Mouse (Mus musculus): Measurements from ENCODE around the gene Srp68.

The Srp68 gene

DNA sequence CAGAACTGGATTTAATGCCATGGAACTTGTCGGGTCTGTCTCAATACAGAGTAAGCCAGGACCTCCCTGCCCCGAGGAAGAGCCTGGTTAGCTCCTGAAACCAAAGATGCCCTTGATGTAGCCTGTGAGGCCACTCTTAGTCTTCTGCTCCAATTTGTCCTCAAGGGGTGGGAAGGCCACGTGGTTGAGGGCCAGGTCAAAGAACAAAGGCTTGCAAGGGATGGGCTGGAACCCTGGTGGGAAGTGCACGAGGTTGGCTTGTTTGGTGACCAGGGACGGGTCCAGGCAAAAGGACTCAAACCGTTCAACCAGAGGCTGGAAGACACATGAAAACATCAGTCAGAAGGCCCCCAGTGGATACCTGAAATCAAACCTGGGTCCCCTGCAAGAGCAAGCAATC lies 28.4 kb downstream of the Srp68 start:
- DNase-seq, result no peak

DNA sequence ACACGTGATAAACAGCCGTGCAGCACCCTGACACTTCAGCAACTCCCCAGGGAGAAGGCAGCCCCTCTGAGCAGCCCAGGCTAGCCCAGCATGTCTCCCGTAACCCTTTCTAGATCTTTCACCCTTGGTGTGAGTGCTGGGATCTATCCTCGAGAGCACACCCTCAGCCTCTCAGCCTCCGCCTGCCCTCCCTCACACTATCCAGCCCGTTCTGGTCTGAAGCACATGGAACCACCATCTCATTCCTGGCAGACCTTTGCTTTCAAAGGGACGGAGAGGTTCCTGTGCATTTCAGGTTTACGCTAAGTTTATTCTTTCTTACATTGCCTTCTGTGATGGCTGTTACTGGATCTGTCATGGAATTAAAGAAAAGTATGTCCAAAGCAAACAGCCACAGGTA lies 29.4 kb downstream of the Srp68 start:
- no peak for DNase-seq

DNA sequence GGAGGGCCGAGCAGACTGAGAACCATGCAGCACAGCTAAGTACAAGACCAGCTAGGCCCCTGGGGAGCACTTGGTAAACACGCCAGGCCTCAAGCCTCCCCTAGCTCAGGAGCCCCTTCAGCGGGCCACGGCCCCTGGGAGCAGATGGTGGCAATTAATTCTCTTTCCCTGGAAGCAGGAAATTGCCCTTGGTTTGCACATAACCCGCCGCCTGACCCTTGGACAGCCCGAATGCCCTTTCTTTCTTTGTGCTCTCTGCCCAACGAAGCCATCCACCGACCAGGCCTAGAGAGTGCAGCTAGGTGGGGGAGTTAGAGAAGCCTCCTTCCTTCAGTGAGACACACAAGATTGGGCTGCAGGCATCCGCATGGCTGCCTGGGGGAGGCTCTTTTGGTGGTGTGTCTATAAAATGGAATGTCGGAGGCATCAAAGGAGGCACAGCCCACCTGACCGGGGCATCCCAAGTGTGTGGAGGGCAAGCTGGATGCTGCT lies 32.2 kb downstream of the Srp68 start:
- no peak for DNase-seq

DNA sequence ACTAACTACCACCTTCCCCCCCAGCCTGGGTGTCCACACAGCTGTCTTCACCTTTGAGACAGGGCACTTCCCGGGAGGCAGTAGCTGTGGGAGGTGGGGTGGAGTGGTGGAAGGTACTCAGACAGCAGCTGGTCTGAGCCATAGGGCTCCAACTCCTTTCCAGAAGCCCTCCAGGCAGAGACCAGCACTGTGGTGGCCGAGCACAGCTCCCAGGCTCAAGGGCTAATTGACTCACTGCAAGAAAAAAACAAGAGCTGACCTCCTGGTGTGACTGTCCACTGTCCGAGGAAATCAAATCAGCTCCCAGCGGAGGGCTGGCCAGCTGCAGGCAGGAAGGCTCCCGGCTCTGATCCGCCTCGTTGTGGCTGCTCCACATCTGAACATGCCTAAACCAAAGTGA lies 34.2 kb downstream of the Srp68 start:
- DNase-seq, result no peak

DNA sequence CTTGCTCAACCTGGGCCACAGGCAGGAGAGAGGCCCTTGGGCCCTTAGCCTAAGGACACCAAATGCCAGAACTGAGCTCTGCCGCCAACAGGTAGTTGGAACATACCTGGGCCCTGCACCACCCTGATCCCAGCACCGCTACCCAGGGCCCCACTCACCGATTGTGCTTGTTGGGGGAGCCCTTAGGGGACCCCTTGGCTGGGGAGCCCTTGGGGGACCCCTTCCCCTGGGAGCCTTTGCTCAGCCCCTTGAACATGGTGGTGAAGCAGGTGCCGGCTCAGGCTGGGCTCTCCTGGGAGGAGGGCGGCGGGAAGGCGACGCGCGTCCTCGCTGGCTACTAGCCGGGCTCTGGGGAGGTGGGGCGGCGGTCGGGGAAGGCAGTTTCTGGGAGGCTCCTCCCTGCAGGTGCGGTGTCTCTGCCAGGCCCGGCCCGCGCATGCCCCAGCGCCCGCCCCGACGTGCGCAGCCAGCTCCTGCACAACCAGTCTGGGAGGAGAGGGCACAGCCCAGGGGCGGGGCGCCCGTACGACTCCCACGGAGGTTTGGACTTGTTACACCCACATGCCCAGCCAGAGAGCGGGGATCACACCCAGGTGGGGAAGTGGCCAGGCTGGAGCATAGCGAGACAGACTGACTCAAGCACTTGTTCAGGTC lies 36.1 kb downstream of the Srp68 start, which contains the start of gene Evpl:
Evpl (minus strand) TSS at position 336 of the 654 bp plus-strand sequence.
- no peak for DNase-seq

DNA sequence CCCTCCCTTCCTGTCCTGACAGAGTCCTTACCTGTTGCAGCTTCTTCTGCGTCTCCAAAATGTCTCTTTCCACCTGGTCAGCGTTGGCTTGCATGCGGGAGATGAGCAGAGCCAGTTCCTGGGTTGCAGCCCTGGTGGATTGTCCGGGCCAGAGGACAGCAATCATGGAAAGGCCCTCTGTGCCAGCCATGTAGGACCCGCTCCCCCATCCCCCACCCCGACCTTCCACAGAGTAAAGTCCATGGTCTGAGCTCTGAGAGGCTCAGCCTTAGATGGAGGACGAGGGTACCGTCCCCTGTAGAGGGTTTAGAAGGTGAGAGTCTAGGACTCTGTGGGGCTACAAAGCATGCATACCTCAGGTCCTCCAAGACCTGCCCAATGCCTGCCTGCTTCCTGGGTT lies 39.1 kb downstream of the Srp68 start:
- DNase-seq, result no peak

DNA sequence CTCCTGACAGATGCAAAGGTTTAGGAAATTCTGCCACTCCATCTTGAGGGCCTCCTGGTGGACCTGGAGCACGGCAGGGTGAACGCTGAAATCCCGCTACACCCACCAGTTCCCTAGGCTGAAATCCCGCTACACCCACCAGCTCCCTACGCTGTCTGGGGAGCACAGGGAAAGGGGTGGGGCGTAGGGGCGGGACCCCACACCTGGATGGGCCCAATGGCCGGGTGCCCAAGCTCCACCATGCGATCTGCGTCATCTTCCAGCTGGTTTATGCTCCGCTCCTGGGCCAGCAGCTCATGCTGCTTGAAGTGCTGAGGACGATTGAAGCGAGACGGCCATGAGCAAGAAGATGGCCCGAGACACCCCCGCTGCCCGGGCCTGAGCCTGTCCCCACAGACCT lies 41.6 kb downstream of the Srp68 start:
- no peak for DNase-seq

DNA sequence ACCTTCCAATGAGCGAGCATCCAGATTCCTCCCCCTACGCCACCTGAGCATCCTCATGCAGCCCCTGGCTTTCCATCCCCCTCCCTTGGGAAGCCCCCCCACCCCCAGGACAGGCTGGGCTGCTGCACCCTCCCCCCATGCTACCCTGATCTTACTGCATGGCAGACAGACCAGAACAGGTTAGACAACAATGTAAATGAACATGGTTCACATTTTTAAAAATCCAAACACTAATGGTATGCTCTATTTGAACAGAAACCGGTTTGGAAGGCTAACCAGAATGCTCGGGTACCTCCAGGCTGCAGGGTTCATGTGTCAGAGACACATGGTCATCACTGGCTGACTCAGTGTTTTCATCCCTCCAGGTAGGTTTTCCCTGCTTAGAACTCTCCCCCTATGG lies 45.3 kb downstream of the Srp68 start:
- no peak for DNase-seq

DNA sequence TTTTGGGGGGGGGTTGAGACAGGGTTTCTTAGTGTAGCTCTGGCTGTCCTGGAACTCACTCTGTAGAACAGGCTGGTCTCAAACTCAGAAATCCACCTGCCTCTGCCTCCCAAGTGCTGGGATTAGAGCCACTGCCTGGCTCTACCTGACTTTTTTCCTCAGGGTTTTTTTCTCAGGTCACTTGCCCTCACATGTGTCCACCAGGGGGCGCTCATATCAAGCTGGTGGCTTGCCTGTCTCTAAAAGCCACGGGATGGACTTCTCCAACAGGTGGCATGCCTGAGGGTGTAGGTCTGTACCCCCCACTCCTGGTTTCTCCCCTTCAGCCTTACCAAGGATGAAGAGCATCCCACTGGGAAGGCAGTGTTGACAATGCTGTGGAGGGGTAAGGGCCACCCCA lies 47.6 kb downstream of the Srp68 start:
- peak; percentile 84 for DNase-seq

DNA sequence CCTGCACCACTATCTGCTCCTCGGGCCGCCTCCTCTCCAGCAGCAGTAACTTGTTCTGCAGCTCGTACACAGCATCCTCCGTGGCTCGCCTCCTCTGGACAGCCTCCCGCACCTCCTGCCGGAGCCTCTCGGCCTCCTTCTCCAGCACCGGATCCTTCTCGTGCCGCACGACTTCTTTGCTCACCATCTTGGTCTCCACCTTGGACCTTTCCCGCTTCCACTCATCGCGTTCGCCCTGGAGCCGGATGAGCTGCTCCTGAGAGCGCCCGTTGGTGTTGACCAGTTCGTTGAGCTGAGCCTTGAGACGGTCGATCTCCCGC lies 51.3 kb downstream of the Srp68 start:
- no peak for DNase-seq

DNA sequence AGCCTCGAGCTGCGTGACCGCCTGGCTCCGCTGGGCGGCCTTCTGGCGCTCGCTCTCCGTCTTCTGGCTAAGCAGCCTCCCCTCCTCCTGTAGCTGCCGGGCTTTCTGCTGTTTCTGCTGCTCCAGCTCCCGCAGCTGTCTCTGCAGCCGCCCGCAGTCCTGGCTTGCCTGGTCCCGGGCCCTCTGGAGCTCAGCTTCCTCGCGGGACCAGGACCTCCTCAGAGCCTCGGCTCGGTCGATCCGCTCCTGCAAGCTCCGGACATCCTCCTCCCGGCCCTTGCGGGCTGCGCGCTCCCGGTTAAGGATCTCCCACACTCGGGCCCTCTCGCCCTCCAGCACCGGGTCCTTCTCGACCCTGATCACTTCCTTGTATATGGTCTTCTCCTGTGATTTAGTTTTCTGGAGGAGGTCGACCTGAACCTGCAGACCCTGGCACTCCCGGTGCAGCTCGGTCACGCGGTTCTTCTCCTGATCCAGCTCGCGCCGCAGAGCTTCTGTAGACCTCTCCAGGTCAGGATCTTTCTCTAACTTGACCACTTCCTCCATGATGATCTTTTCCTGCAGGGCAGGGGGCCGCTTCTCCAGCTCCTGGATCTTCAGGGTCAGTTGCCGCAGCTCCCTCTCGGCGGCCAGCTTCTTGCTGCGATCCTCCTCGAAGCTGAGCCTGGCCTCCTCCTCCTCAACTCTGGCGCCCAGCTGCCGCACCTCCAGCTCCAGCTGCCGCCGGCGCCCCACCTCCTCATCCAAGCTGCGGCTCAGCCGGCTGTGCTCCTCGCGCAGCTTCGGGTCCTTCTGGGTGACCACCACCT lies 51.9 kb downstream of the Srp68 start:
- no peak for DNase-seq

DNA sequence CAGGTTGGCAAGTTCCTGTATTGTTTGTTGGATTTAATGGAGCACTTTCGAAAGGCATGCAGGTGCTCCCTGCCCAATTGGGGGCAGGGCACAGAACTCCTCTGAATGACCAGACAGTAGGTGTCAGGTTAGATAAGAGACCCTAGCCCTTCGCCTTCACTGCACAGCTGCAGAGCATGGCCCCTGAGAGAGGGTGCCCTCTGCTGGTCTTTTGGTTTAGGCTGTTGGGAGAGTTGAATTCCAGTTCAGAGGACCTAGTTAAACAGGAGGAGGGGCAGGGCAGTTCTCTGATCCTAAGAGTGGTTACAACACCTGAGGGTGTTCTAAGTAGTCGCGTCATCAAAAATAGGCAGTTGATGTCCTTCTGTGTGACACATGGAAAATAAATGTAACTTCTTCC lies 54.1 kb downstream of the Srp68 start:
- no peak for DNase-seq

DNA sequence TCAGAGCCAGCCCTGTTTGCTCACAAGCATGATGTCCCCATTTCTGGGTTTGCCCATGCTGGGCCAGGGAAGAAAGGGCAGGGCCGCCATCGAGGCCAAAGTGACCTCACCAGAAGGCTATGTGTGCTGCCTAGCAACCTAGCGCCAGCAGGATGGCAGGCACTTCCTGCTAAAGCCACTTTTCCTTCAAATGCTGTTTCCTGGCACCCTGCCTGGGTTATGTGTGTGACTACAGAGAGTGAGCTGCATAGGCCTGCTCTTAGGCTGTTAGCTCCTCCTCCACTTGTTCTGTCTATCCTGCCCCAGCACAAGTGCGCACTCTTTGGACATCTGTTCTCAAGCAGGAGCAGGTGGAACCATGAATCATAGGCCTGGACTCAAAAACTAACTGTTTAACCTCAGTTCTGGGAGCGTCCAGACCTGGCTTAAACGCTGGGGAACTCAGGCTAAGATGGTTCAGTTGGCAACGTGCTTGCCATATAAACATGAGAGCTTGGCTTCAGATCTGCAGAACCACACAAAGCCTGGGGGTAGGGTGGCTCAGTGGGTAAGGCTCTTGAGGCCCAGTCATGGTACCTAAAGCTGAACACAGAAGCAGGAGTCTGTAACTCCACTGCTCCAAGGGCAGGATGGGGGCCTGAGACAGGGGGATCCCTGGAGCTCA lies 55.1 kb downstream of the Srp68 start:
- peak; percentile 84 for DNase-seq

DNA sequence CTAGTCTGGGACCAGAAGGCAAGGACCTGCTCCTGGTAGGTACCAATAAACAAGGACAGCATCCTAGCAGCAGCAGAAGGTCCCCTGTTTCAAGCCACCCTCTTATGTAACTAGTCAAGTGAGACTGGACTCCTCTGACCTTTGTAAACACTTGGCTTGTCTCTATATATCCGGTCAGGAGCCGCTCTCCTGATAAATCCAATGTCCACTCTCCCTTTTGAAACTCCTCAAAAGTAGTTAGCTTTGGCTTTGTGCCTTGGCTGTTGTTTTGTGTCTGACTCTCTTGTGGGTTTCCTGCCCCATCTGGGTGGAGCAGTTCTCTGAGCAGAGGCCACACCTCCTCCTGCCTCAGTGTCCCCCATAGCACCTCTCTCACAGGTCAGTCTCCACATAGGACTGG lies 55.8 kb downstream of the Srp68 start:
- DNase-seq, result no peak

DNA sequence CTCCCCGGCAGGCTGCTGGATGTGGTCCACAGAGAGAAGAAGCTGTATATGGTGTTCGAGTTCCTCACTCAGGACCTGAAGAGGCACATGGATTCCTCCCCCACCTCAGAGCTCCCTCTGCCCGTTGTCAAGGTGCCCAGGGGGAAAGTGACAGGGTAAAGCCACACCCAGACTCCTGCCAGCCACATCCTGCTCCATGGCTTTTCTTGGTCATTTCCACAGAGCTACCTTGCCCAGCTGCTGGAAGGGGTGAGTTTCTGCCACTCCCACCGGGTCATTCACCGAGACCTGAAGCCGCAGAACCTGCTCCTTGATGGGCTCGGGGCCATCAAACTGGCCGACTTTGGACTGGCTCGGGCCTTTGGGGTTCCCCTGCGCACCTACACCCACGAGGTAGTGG lies 57.5 kb downstream of the Srp68 start:
- DNase-seq, result no peak

DNA sequence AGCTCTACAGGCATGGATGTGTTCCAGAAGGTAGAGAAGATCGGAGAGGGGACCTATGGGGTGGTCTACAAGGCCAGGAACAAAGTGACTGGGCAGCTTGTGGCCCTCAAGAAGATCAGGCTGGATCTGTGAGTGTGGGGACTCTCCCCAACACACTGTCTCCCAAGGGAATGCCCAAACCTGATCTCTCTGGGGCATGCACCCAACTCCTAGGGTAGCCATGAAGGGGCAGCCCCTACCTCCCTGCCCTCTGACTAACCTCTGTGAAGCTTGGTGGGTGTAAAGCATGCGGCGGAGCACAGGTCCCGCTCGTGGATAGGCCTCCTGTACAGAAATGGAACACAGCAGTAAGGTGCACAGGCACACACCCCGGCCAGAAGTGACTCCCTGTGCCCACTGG lies 58.0 kb downstream of the Srp68 start:
- no peak for DNase-seq

DNA sequence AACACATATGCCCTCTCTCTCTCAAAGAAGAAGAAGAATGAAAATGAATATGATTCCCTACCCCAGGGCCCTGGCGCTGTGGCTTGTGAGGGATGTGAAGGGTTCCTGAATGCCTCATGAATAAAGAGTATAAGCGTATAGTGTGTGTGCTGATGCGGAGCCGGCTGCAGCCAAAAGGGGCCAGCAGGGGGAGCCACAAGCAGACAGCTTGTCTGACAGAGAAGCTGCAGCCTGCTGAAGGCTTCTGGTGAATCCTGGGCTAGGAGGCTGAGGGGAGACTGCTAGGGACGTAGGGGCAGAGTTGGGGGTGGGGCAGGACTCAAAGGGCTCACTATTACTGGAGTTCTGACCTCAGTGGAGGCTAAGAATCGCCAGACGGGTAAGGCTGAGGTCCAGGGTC lies 58.8 kb downstream of the Srp68 start:
- no peak for DNase-seq

DNA sequence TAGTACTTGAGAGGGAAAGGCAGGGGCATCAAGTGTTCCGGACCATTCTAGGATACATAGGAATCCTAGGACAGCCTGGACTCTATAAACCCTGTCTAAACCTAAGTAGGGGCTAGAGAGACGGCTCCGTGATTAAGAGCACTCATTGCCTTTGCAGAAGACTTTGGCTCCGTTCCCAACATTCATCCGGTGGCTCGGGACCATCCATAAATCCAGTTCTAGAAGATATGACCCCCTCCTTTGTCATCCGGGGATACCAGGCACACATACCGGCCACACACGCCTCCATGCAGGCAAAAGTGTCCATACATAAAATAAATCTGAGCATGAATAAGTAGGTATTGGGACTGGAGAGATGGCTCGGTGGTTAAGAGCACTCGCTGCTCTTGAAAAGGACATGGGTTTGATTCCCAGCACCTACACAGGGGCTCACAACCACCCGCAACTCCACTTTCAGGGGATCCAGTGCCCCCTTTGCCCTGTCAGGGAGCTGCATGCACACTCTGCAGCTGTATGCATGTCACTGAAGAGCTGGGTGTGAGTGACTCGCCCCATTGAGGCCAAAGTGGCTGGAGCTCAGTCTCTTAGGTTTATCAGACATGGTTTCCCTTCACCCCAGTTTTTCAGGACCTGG lies 60.0 kb downstream of the Srp68 start:
- DNase-seq, result no peak

DNA sequence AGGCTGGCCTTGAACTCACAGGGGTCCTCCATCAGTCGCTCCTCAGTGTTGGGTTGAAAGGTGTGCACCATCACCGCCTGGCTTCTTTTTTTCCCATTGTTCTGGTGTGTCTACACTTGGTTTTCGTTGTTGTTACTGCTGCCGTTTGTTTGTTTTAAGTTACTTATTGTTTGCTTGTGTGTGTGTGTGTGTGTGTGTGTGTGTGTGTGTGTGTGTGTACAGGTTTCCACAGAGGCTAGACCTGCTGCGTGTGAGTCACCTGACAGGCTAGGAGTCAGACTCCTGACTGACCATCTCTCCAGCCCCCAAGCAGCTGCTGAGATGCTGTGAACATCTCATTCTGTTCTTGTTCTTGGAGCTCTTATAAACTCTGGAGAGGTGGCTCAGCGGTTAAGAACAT lies 61.2 kb downstream of the Srp68 start:
- DNase-seq, result no peak

DNA sequence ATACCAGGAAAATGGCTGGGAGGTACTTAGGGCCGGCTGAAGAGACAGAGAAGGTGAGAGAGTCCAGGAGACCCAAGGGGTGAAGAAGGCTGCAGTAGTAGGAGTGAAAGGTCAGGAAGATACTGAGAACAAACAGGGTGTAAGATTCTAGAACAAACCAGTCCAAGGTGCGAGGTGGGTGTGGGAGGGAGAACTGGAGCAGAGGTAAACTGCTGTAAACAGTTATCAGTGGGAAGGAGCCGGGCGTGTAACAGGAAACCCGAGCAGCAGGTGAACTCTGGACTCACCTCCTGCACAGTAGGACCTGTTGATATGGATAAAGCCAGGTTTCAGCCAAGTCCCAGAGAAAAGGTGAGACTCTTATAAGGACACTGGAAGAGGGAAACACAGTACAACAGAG lies 63.3 kb downstream of the Srp68 start:
- no peak for DNase-seq

DNA sequence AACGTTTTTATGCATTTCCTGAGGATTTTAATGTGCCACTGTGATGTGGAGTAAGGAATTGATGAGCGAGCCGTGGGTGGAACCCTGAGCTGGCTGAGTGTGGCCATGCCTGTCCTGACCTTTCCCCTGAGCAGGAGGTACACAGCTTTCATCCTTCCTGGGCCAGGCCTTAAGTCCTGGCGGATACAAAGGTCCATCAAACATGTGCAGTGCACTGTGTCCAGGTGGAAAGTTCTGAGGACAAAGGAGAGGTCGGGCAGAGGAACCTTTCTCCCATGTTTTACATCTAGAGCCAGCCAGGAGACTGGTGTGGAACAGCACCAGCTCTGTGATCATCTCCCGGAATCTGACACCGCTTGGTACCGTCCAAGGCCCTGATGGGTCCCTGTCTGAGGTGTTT lies 64.8 kb downstream of the Srp68 start:
- DNase-seq, result no peak

DNA sequence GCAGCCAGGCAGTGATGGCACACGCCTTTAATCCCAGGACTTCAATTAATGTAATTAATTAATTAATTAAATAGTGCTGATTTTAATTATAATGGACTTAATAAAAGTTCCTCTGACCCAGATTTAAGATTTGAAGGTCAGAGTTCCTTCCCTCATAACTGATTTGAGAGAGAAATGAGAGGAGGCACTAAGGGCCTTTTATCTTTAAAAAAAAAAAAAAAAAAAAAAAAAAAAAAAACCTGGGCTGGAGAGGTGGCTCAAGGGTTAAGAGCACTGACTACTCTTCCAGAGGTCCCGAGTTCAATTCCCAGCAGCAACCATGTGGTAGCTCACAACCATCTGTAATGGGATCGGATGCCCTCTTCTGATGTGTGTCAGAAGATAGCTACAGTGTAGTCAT lies 65.4 kb downstream of the Srp68 start:
- no peak for DNase-seq

DNA sequence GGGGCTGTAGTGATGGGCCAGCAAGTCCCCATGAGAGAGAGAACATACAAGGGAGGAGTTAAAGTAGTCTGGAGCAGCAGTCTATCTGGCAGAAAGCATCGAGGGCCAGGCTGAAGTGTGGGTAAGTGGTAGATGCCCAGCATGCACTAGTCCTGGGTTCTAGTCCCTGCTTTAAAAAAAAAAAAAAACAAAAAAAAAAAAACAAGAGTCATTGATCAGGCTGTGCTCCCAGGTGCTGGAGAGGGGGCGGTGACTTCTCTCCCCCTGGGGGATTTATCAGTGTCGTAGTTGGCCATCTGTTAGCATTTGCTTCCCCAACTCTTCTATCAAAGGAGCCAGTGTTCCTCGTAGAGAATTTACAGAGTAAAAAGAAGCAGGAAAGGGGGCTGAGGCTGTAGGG lies 67.3 kb downstream of the Srp68 start:
- no peak for DNase-seq

DNA sequence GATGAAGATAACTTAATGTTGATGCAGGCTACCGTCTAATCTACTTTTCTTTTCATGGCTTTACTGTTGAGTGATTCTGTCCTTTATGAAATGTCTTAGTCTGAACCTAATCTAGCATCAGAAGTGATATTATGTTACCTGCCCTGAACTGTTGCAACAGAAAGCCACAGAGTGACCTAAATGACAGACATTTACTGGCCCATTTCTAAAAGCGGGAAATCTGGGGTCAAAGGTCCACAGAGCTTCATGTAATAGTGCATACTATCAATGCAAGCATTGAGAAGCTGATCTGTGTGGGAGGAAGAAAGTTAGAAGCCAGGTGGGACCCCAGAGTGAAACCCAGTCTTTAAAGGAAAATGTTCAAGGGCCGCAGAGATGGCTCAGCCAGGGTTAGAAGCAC lies 70.9 kb downstream of the Srp68 start:
- DNase-seq, result no peak

Data from right cerebral cortex, postnatal 14 days (tissue).